Mouse (Mus musculus) lung, embryonic 14.5 days (tissue): Measurements from ENCODE around the gene Afap1. TPM values are rescaled to one million over a fixed set of nuclear protein-coding genes. Genes with fewer than 3 reads are reported as not detected.

Experiments used
- ATAC-seq: fragments of 200-750 bp; cut with Nextera tagmentation; 2 replicates; pipeline ENCODE4 v1.8.0; 2017; ENCODE audit warnings: mild to moderate bottlenecking, moderate TSS enrichment, moderate library complexity; ENCODE audit not compliant: insufficient read depth
- DNase-seq: peaks from one replicate; pipeline ENCODE4 v3.0.0-alpha.2; 2015
- H3K27ac ChIP-seq: fragments of 300-500 bp; sonication (generic); 2 replicates; pipeline ENCODE4 v1.5.1; 2014; ENCODE audit warnings: low read depth, mild to moderate bottlenecking, moderate library complexity
- H3K27me3 ChIP-seq: fragments of 300-500 bp; sonication (generic); 2 replicates; pipeline ENCODE4 v1.6.1; 2014; ENCODE audit warnings: low read length, control low read depth; ENCODE audit not compliant: insufficient read depth
- H3K36me3 ChIP-seq: fragments of 300-500 bp; sonication (generic); 2 replicates; pipeline ENCODE4 v1.6.1; 2014; ENCODE audit warnings: control low read depth; ENCODE audit not compliant: insufficient read depth
- H3K4me1 ChIP-seq: fragments of 300-500 bp; sonication (generic); 2 replicates; pipeline ENCODE4 v1.6.1; 2014; ENCODE audit warnings: antibody characterized with exemption, control low read depth; ENCODE audit not compliant: insufficient read depth
- H3K4me2 ChIP-seq: fragments of 300-500 bp; sonication (generic); 2 replicates; pipeline ENCODE4 v1.6.1; 2014; ENCODE audit warnings: mild to moderate bottlenecking
- H3K4me3 ChIP-seq: fragments of 300-500 bp; sonication (generic); 2 replicates; pipeline ENCODE4 v1.5.1; 2014; ENCODE audit warnings: low read depth, low read length
- H3K9ac ChIP-seq: fragments of 300-500 bp; sonication (generic); 2 replicates; pipeline ENCODE4 v1.6.1; 2014
- H3K9me3 ChIP-seq: fragments of 300-500 bp; sonication (generic); 2 replicates; pipeline ENCODE4 v1.6.1; 2016; ENCODE audit warnings: low read depth, low read length, control low read depth
- CTCF ChIP-seq: IDR thresholded peaks from 2 replicates; pipeline ENCODE4 v1.5.1; 2016; ENCODE audit warnings: antibody characterized with exemption, low read depth
- WGBS: fragments of 180-500 bp; shearing (Covaris S2); extraction: QIAGEN DNeasy Blood & Tissue Kit; methylation state at CpG from one replicate; pipeline ENCODE4 v1.1.7; 2014; 5-methylcytosine and 5-hydroxymethylcytosine counted together
- polyA plus RNA-seq: library from polyadenylated mRNA; unstranded; fragments of >200 nt; fragmentation: Nextera tagmentation; extraction: Ambion mirVana; gene quantifications from 2 replicates; pipeline ENCODE4 v1.2.1, GENCODE M21; 2014

Gene Afap1
- polyA plus RNA-seq, 1 experiment from 2014 or later = 19.4 TPM

- no peaks in the 10 kb centered on the region for H3K27me3 ChIP-seq
- H3K9ac ChIP-seq = no peak overlapping the region
- peak; percentile 87 for TF ChIP-seq CTCF
- H3K4me2 ChIP-seq = no peak overlapping the region
- H3K27ac ChIP-seq = no peak overlapping the region
- 40% methylated on average over 8 of the region's 8 CpGs for WGBS
- H3K4me1 ChIP-seq = no peaks in the 10 kb centered on the region
- ATAC-seq (peak; percentile 73), DNase-seq (peak; percentile 93)
- 0 out of 2 replicates have a peak, but pooled peaks cover 7% of the 10 kb centered on the region for H3K36me3 ChIP-seq
- no peak overlapping the region for H3K4me3 ChIP-seq
- H3K9me3 ChIP-seq = no peaks in the 10 kb centered on the region
These were observed 140.7 kb downstream of the Afap1 start for GRCm38 (mm10) chr5:36033531-36034426.

GRCm38 (mm10) chr5:36039596-36039995 is 146.5 kb downstream of the Afap1 start:
- no peak overlapping the region for H3K9ac ChIP-seq
- H3K27ac ChIP-seq = no peak overlapping the region
- H3K4me1 ChIP-seq = peaks cover 16% of the 10 kb centered on the region
- H3K4me3 ChIP-seq = no peak overlapping the region
- no peak for ATAC-seq
- DNase-seq = no peak
- H3K36me3 ChIP-seq = 0 out of 2 replicates have a peak, but pooled peaks cover 7% of the 10 kb centered on the region
- WGBS = 85% methylated on average over 5 of the region's 5 CpGs
- H3K9me3 ChIP-seq = no peaks in the 10 kb centered on the region
- no peaks in the 10 kb centered on the region for H3K27me3 ChIP-seq
- no peak overlapping the region for H3K4me2 ChIP-seq
- TF ChIP-seq CTCF = no peak

GRCm38 (mm10) chr5:36040398-36041235 is 147.5 kb downstream of the Afap1 start:
- ATAC-seq = peak; percentile 92
- Histone ChIP-seq H3K4me2 (peak overlapping the region; percentile 11; the same call in 1 of the 2 replicates), H3K9ac (no peak overlapping the region), H3K4me1 (peaks cover 16% of the 10 kb centered on the region), H3K36me3 (0 out of 2 replicates have a peak, but pooled peaks cover 2% of the 10 kb centered on the region), H3K4me3 (no peak overlapping the region), H3K27ac (peak overlapping the region; percentile 64), H3K9me3 (no peaks in the 10 kb centered on the region), H3K27me3 (no peaks in the 10 kb centered on the region)
- DNase-seq = peak; percentile 94
- 35% methylated on average over 13 of the region's 13 CpGs for WGBS
- no peak for TF ChIP-seq CTCF

- no peaks in the 10 kb centered on the region for H3K36me3 ChIP-seq
- DNase-seq (no peak), ATAC-seq (peak; percentile 57)
- peak overlapping the region; percentile 64 for H3K27ac ChIP-seq
- H3K27me3 ChIP-seq = no peaks in the 10 kb centered on the region
- peaks cover 16% of the 10 kb centered on the region for H3K4me1 ChIP-seq
- H3K4me3 ChIP-seq = no peak overlapping the region
- H3K9ac ChIP-seq = no peak overlapping the region
- no peak for TF ChIP-seq CTCF
- no peak overlapping the region for H3K4me2 ChIP-seq
- no peaks in the 10 kb centered on the region for H3K9me3 ChIP-seq
These were observed 148.1 kb downstream of the Afap1 start for GRCm38 (mm10) chr5:36041236-36041562.

- H3K36me3 ChIP-seq = no peaks in the 10 kb centered on the region
- DNase-seq = peak; percentile 14
- peaks cover 16% of the 10 kb centered on the region for H3K4me1 ChIP-seq
- TF ChIP-seq CTCF = no peak
- no peak overlapping the region for H3K4me2 ChIP-seq
- WGBS = 78% methylated on average over 6 of the region's 6 CpGs
- H3K27ac ChIP-seq = no peak overlapping the region
- no peaks in the 10 kb centered on the region for H3K27me3 ChIP-seq
- no peak overlapping the region for H3K9ac ChIP-seq
- H3K9me3 ChIP-seq = no peaks in the 10 kb centered on the region
- ATAC-seq = peak; percentile 10; the same call in 1 of the 2 replicates
- no peak overlapping the region for H3K4me3 ChIP-seq
These were observed 148.6 kb downstream of the Afap1 start for GRCm38 (mm10) chr5:36041756-36042155.

- ATAC-seq = no peak
- 94% methylated on average over 2 of the region's 2 CpGs for WGBS
- H3K27ac ChIP-seq = no peak overlapping the region
These were observed 150.0 kb downstream of the Afap1 start for GRCm38 (mm10) chr5:36043154-36043553.

More at GRCm38 (mm10) chr5:36043154-36043553, 150.0 kb downstream of the Afap1 start:
- Histone ChIP-seq H3K27me3 (no peaks in the 10 kb centered on the region), H3K36me3 (no peaks in the 10 kb centered on the region), H3K4me2 (no peak overlapping the region), H3K9me3 (no peaks in the 10 kb centered on the region), H3K4me3 (no peak overlapping the region), H3K4me1 (peaks cover 16% of the 10 kb centered on the region), H3K9ac (no peak overlapping the region)
- no peak for TF ChIP-seq CTCF
- DNase-seq = no peak

Other genes starting within 250 kb of the Afap1 start
- 19.6 and 21.9 TPM in 2 replicates for gene Htra3, start 213.5 kb upstream of the Afap1 start, polyA plus RNA-seq
- gene Sh3tc1, start 153.3 kb upstream of the Afap1 start, polyA plus RNA-seq = 8.7 and 10.6 TPM in 2 replicates
- gene Ablim2, start 135.4 kb upstream of the Afap1 start, polyA plus RNA-seq = 0.36 and 0.45 TPM in 2 replicates